Mouse (Mus musculus) lung, postnatal 0 days (tissue): ENCODE results near the gene Eogt.

Experiments used
- CTCF ChIP-seq: IDR thresholded peaks from 2 replicates; pipeline ENCODE4 v1.5.1; 2016; ENCODE audit warnings: antibody characterized with exemption, mild to moderate bottlenecking
- EP300 ChIP-seq: IDR thresholded peaks from 2 replicates; pipeline ENCODE4 v1.6.1; 2016; ENCODE audit warnings: antibody characterized with exemption, mild to moderate bottlenecking, control low read depth

GRCm38 (mm10) chr6:97147755-97148382 lies 1.1 kb downstream of the Eogt start:
- TF ChIP-seq CTCF = no peak
- no peak for TF ChIP-seq EP300
